Mouse (Mus musculus): ENCODE results near the gene Arhgap15.

Gene Arhgap15

GRCm38 (mm10) chr2:44218317-44218716 is 469.7 kb downstream of the Arhgap15 start:
- DNase-seq, result no peak

- DNase-seq, result no peak
These were observed 473.1 kb downstream of the Arhgap15 start for GRCm38 (mm10) chr2:44221686-44222085.

- DNase-seq, result no peak
These were observed 473.6 kb downstream of the Arhgap15 start for GRCm38 (mm10) chr2:44222176-44222753.

- no peak for DNase-seq
These were observed 486.2 kb downstream of the Arhgap15 start for GRCm38 (mm10) chr2:44234856-44235255.

- DNase-seq, result no peak
These were observed 493.2 kb downstream of the Arhgap15 start for GRCm38 (mm10) chr2:44241657-44242454.

- no peak for DNase-seq
These were observed 494.1 kb downstream of the Arhgap15 start for GRCm38 (mm10) chr2:44242628-44243255.

- no peak for DNase-seq
These were observed 506.7 kb downstream of the Arhgap15 start for GRCm38 (mm10) chr2:44255343-44255742.

GRCm38 (mm10) chr2:44257946-44258345 is 509.3 kb downstream of the Arhgap15 start:
- peak; percentile 20 to 35 for DNase-seq

- no peak for DNase-seq
These were observed 523.1 kb downstream of the Arhgap15 start for GRCm38 (mm10) chr2:44271455-44272346.

- no peak for DNase-seq
These were observed 524.0 kb downstream of the Arhgap15 start for GRCm38 (mm10) chr2:44272606-44273005.

- DNase-seq, result no peak
These were observed 525.8 kb downstream of the Arhgap15 start for GRCm38 (mm10) chr2:44274425-44274824.

GRCm38 (mm10) chr2:44286181-44286719 is 537.6 kb downstream of the Arhgap15 start:
- DNase-seq, result no peak

GRCm38 (mm10) chr2:44299156-44299555 is 550.5 kb downstream of the Arhgap15 start:
- DNase-seq, result no peak

- DNase-seq, result no peak
These were observed 551.3 kb downstream of the Arhgap15 start for GRCm38 (mm10) chr2:44299909-44300308.

GRCm38 (mm10) chr2:44300466-44300865 is 551.8 kb downstream of the Arhgap15 start:
- no peak for DNase-seq

GRCm38 (mm10) chr2:44304261-44304970 is 555.8 kb downstream of the Arhgap15 start:
- no peak for DNase-seq

- DNase-seq, result no peak
These were observed 556.6 kb downstream of the Arhgap15 start for GRCm38 (mm10) chr2:44304971-44305808.

- DNase-seq, result no peak
These were observed 557.5 kb downstream of the Arhgap15 start for GRCm38 (mm10) chr2:44306137-44306536.

GRCm38 (mm10) chr2:44309124-44309523 is 560.5 kb downstream of the Arhgap15 start:
- no peak for DNase-seq

GRCm38 (mm10) chr2:44309556-44309955 is 560.9 kb downstream of the Arhgap15 start:
- no peak for DNase-seq

Data from cerebellum, adult 18-20 months (tissue).